Mouse (Mus musculus) thymus, adult 2 months (tissue): ENCODE measurements around the gene Vmo1. TPM values are rescaled to one million over a fixed set of nuclear protein-coding genes. Genes with fewer than 3 reads are reported as not detected.

Source experiments
- DNase-seq: peaks from one replicate; pipeline ENCODE4 v3.0.0; 2021
- H3K27ac ChIP-seq: fragments of 200-500 bp; 2 replicates; pipeline ENCODE4 v1.5.1; 2012; ENCODE audit warnings: low read length, control low read depth; ENCODE audit not compliant: control insufficient read depth, insufficient read depth
- H3K27me3 ChIP-seq: fragments of 200-500 bp; 2 replicates; pipeline ENCODE4 v1.6.1; 2012; ENCODE audit warnings: mild to moderate bottlenecking, low read length, moderate library complexity, mixed read lengths; ENCODE audit not compliant: control insufficient read depth, insufficient read depth
- H3K36me3 ChIP-seq: fragments of 200-500 bp; 2 replicates; pipeline ENCODE4 v1.6.1; 2012; ENCODE audit warnings: mild to moderate bottlenecking, low read length, moderate library complexity; ENCODE audit not compliant: control insufficient read depth, insufficient read depth
- H3K4me1 ChIP-seq: fragments of 200-500 bp; replicated peaks from 2 replicates; pipeline ENCODE4 v1.6.1; 2012; ENCODE audit warnings: low read length; ENCODE audit not compliant: control insufficient read depth, insufficient read depth
- H3K4me3 ChIP-seq: fragments of 200-500 bp; 2 replicates; pipeline ENCODE4 v1.5.1; 2012; ENCODE audit warnings: mild to moderate bottlenecking, low read length, control low read depth, moderate library complexity; ENCODE audit not compliant: control insufficient read depth, insufficient read depth
- CTCF ChIP-seq: fragments of 200-500 bp; IDR thresholded peaks from 2 replicates; pipeline ENCODE4 v1.5.1; 2012; ENCODE audit warnings: mild to moderate bottlenecking, control low read depth, low read length, moderate library complexity, borderline replicate concordance; ENCODE audit not compliant: control insufficient read depth, poor library complexity, insufficient read depth; ENCODE audit errors: extremely low read depth
- POLR2A ChIP-seq: fragments of 200-500 bp; IDR thresholded peaks from 2 replicates; pipeline ENCODE4 v1.6.1; 2012; ENCODE audit warnings: mild to moderate bottlenecking, low read length, control low read depth, moderate library complexity; ENCODE audit not compliant: control insufficient read depth, poor library complexity, insufficient read depth; ENCODE audit errors: extremely low read depth
- WGBS: fragments of 180-500 bp; shearing (Covaris S2); methylation state at CpG from one replicate; pipeline ENCODE4 v1.1.7; 2018; 5-methylcytosine and 5-hydroxymethylcytosine counted together
- polyA plus RNA-seq: library from polyadenylated mRNA; depleted of rRNA; stranded (reverse); fragments of >200 nt; gene quantifications from 2 replicates; pipeline ENCODE4 v1.2.3, GENCODE M21; 2012

Gene Vmo1
- polyA plus RNA-seq, 1 experiment: 7.2 TPM

DNA sequence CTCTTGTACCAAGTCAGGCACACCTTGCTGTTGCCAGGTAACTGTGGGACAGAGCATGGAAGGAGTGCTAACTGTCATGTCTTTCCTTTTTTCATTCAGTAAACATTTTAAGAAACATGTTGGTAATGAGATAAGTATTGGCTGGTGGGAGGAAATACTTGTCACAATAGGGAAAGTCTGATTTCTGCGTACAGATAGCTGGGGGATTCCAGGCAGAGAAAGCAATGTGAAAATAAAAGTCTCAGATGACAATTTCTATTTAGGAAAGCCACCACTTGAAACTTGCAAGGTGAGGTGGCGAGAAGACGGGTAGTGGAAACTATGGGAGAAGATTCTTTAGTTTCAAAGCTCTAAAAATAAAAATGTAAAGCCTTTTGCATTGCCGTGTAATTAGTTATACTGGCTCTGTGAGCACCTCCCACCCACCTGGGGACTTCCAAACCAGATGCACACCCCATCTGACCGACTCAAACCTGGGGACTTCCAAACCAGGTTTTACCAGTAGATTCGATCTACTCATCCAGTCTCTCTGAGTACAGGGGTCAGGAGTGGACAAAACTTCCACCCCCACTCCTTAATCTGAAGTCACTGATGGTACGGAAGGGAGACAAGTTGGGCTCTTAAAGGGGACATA lies 1.6 kb downstream of the Vmo1 start:
- Histone ChIP-seq H3K36me3 (no peaks in the 10 kb centered on the region), H3K27me3 (no peaks in the 10 kb centered on the region), H3K4me1 (peaks cover 7% of the 10 kb centered on the region), H3K4me3 (no peak overlapping the region), H3K27ac (no peak overlapping the region)
- 78% methylated on average over 7 of the region's 7 CpGs for WGBS
- TF ChIP-seq CTCF (no peak), POLR2A (no peak)
- no peak for DNase-seq

DNA sequence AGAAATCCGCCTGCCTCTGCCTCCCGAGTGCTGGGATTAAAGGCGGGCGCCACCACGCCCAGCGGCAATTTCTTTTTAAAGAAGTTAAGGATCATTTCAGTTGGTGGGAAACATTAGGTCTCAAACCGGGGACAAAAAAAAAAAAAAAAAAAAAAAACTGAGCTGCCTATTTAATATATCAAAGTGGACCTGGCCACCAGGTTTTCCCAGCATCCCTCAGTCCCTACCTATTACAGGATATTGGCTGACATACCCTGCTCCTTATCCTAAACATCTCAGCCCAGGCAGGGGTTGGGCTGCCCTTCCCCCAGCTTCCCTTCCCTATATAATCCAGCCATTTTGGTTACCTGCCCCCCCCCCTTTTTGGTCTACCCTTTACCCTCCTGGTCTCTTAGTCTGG lies 2.6 kb downstream of the Vmo1 start:
- Histone ChIP-seq H3K4me1 (peaks cover 11% of the 10 kb centered on the region), H3K36me3 (no peaks in the 10 kb centered on the region), H3K27me3 (no peaks in the 10 kb centered on the region), H3K27ac (no peak overlapping the region), H3K4me3 (no peak overlapping the region)
- DNase-seq: no peak
- TF ChIP-seq POLR2A (no peak), CTCF (no peak)
- WGBS: 93% methylated on average over 7 of the region's 7 CpGs

DNA sequence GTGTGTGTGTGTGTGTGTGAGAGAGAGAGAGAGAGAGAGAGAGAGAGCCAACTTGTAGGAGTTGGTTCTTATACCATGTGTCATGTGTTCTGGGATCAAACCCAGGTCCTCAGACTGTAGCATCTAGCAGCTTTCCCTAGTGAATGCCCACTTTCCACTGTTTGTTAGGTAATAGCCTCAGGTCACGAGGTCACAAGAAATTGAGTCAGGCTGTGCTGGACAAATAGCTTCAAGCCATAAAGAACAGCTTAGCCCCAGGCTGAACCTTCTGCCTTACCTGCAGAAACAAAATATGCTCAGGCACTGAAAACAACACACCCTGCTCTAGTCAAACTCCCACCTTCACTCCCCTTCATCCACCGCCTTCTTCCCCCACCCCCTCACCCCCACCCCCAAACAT lies 3.2 kb downstream of the Vmo1 start:
- 96% methylated on average over 2 of the region's 2 CpGs for WGBS
- Histone ChIP-seq H3K27ac (no peak overlapping the region), H3K4me3 (no peak overlapping the region), H3K4me1 (peaks cover 11% of the 10 kb centered on the region), H3K27me3 (no peaks in the 10 kb centered on the region), H3K36me3 (no peaks in the 10 kb centered on the region)
- TF ChIP-seq POLR2A: no peak
- TF ChIP-seq CTCF: no peak
- DNase-seq: no peak

DNA sequence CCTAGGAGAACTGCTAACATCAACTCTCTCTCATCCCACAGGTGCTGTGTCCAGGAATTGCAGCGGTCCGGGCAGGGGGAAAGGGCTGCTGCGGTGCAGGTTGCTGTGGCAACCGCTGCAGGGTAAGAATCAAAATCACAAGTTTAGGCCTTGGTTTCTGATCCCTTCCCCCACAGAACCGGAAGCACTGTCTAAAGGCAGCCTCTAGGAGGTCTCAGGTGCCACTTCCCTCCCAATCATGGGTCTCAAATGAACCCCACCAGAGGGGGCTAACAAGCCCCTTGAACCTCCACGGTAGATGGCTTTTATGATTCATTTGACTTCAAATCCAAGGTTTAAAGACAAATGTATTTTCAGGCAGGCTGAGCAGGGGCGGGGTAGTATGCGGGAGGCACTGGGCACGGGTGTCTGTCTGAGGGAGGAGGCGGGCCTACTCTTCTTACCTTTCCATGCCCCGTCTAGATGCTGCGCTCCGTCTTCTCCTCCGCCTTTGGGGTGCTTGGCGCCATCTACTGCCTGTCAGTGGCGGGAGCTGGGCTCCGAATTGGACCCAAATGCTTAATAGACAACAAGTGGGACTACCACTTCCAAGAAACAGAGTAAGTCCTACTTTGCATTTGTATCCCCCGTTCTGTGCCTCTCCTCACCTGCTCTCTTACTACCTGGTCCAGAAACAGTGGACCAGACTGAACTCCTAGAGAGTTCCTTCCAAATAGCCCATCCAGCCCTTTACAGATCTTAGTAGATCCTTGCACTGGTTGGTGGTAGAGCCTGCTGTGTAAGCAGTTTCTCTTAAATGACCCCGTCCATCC lies 4.5 kb downstream of the Vmo1 start:
- Histone ChIP-seq H3K4me1 (peaks cover 15% of the 10 kb centered on the region), H3K27me3 (no peaks in the 10 kb centered on the region), H3K27ac (no peak overlapping the region), H3K36me3 (no peaks in the 10 kb centered on the region), H3K4me3 (no peak overlapping the region)
- DNase-seq: peak; percentile 62
- 19% methylated on average over 19 of the region's 19 CpGs for WGBS
- TF ChIP-seq CTCF (peak; percentile 80; the same call in 1 of the 2 replicates), POLR2A (no peak)

DNA sequence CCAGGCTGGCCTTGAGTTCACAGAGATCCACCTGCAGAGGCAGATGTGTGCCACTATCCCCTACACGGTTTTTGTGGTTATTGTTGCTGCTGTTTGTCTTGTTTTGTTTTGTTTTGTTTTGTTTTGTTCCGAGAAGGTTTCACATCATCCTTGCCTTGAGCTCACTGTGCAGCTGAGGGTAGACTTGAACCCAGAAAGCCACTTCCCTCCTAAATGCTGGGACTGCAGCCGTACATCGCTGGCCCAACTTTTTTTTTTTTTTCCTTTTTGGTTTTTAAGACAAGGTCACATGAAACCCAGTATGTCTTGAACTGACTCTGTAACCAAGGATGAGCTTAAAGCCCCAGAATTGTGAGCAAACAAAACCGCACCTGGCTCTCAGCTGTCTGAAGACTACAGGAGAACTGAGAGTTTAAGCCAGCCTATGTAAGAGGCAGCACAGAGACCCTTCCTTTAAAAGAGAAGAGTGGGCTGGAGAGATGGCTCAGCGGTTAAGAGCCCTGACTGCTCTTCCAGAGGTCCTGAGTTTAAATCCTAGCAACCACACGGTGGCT lies 7.4 kb downstream of the Vmo1 start:
- H3K4me3 ChIP-seq: no peak overlapping the region
- WGBS: 55% methylated on average over 7 of the region's 7 CpGs
- H3K27ac ChIP-seq: peak overlapping the region; percentile 73; the same call in 1 of the 2 replicates
- TF ChIP-seq POLR2A: no peak
- TF ChIP-seq CTCF: no peak
- H3K4me1 ChIP-seq: peaks cover 17% of the 10 kb centered on the region
- DNase-seq: peak; percentile 46
- H3K36me3 ChIP-seq: no peaks in the 10 kb centered on the region
- no peaks in the 10 kb centered on the region for H3K27me3 ChIP-seq

DNA sequence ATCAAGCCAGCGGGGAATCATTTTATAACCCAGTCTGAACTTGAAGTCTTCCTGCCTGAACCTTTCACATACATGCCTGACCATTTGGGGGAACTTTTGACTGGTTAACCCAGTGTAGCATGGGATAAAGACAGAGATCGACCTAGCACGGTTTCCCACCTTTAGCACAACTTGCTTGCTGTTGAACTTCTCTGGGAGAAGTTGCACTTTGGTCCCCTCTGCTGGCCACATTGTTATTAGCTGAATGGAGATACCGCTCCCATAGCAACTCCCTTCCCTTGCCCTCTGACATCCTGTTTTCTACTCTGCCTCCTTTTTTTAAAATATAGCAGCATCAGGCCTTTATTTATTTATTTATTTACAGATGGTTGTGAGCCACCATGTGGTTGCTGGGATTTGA lies 8.0 kb downstream of the Vmo1 start:
- no peaks in the 10 kb centered on the region for H3K36me3 ChIP-seq
- TF ChIP-seq POLR2A (no peak), CTCF (no peak)
- H3K27ac ChIP-seq: peak overlapping the region; percentile 32; the same call in 1 of the 2 replicates
- H3K27me3 ChIP-seq: no peaks in the 10 kb centered on the region
- H3K4me1 ChIP-seq: peaks cover 17% of the 10 kb centered on the region
- DNase-seq: peak; percentile 90
- H3K4me3 ChIP-seq: no peak overlapping the region
- 23% methylated on average over 4 of the region's 4 CpGs for WGBS
